Mouse (Mus musculus) adipocyte (in vitro differentiated cells): Measurements from ENCODE around the gene Atl2.

Experiments
- DNase-seq: peaks from one replicate; pipeline ENCODE4 v3.0.0-alpha.2; 2016; ENCODE audit warnings: low spot score

Atl2 gene

DNA sequence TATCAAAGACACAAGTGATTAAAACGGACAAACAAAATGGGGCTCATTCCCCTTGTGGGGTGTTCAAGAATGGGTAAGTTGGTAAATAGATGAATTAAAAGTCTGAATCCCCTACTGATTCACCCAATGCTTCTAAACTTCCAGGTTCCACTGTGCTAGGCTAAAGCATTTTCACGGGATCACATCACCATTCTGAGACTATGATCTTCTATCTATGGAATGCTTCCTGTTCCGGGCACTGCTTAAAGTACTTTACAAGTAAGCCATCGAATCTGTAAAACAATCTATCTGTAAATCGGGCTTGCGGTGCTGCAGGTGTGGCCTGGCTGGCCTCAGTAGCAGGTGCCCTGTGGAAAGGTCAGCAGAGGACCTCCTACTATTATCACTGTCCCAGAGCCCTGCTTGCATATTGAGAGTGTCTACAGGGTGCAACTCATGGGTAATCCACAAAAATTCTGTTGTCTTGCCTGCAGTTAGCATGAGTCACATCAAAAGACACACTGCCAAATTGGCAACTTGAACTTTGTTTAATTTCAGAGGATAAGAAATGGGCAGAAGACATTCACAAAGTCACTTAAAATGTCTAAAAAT, 2.3 kb upstream of the Atl2 start:
- no peak for DNase-seq

DNA sequence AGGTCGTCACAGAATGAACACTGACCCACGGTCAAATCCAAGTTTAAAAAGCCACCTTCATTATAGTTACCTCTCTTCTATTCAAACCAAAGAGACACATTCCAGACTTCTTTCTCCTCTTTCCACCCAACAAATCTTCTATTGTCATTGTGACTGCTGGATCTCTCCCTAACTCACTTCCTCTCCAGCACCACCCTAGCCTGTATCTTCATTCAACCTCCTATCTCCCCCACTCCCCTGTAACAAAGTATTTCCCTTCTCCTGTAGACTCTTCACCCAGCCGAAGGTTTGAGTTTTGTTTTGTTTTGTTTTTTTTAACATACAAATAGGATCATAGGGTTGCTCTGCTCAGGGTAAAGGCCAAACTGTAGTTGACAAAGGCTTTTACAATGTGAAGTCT, 1.7 kb upstream of the Atl2 start:
- DNase-seq = no peak

DNA sequence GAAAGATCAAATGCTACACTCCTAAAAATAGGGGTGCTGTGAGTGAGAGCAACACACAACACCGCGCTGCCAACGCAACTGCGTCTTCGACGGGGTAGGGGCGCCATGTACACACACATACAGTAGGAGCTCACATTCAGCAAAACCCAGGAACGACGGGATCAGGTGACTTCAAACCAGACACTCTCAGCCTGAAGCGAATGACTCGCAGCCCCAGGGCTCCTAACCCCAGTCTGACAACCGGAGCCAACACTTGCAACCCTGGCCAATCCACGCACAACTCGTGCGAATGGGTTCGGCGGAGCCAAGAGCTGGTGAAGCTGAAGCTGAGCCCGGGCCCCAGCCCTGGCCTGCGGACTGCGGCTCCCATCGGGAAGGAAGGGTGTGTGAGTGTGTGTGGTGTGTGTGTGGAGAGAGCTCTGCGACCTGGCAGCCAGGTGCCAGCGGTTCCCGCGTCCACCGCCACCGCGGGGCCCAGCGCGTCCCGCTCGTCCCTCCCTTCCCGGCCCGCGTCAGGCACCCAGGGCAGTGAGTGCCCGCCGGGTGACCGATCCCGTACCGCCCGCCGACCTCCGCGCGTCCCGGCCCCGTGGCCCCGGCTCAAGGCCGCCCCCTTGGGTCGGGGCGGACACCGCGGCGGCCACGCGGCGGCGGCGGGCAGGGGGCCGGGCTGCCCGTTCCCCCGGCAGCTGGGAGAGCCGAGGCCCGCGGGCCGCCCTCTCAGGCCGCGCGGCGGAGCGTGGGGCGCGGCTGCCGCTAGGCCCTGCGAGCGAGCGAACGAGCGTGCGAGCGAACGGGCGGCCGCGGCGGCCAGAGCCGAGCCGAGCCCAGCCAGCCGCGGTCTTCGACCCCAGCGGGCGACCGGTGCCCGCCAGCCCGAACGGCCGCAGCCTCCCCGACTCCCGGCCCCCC, 696 bp downstream of the Atl2 start:
- DNase-seq = peak; percentile 82

DNA sequence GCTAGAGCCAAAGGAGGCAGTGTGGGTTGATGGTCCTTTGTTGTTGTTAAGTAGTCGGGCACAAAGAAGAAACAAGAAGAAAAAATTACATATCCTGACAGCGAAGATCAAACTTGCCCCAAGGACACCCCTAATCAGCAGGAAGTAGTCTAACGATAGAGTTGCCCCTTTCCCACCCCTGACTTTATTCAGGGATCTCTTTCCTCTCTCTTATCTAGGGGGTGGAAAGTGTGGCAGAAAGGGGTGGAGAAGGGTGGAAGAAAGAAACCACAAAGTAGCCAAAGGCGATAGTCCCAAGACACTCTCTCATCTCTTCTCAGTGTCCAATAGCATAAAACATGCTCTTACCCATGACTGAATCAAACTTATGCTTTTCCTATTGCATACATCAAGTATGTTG, 1.9 kb downstream of the Atl2 start:
- no peak for DNase-seq

DNA sequence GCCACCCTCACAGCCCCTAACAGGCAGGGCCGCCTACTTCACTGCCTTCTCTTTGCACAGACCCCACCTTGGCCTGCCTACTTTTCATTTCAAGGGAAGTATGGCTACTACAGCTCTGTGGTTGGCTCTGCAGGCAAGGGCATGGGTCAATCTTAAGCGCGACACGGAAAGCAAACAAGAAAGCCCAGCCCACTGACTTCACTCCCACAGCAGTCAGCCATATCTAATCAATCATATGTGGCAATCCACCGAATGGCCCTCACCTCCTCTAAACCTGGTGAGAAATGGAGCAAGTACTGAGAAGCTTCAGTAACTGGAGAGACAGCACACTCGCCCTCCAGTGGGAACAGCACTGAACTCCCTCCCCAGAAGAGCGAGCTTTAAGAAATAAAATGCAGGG, 4.0 kb downstream of the Atl2 start:
- peak; percentile 41 for DNase-seq

DNA sequence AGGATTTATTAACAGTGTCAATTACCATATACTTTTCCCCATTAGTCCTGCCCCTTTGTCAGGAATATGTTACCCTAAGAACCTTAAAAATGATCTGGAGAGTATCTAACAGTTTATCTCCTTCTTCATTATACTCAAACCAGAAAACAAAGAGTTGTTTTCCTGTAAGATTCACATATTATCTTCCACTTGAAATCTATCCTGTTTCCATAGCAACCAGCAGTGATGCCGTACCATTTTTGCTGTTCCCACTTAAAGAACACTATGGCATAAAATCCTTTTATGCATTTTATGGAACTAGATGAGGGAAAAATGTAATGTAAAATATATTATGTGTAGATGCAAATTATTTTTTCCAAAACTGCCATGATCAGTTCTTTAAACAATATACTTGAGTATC, 8.0 kb downstream of the Atl2 start:
- no peak for DNase-seq

DNA sequence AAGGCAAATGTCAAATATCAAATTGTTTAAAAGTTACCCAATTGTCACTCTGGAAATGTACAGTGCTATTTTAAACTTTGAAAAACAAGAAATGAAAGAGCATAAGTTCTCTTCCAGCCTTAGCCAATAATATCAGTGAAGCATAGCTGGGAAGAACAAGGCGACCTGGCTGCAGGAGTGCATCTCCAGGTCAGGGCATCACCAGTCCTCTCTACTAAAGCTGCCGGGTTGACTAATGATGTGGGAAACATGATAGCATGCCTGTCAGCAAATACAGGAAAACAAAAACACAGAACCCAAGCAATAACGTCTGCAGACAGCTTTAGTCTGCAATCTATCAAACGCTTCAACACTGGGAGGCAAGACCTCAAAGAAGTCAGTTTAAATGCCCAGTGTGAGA, 12.7 kb downstream of the Atl2 start:
- peak; percentile 34 for DNase-seq

DNA sequence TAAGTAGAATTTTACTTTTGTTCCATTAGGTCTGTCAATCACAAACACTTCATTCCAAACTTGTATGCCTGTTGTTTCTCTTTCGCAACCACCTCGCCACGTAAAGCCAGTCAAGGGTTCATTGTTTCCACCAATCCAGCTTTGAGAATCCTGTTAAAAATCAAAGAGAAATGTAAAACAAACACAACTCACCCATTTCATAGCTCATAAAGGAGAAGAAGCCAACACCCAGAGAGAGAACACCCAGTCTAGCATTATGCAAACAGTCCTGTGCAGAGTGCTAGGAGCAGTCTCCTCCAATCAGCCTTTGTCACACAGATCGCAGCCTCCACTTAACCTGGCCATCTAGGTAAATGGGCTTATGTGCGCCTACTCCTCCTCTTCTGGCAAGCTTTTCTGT, 30.9 kb downstream of the Atl2 start:
- DNase-seq = no peak

DNA sequence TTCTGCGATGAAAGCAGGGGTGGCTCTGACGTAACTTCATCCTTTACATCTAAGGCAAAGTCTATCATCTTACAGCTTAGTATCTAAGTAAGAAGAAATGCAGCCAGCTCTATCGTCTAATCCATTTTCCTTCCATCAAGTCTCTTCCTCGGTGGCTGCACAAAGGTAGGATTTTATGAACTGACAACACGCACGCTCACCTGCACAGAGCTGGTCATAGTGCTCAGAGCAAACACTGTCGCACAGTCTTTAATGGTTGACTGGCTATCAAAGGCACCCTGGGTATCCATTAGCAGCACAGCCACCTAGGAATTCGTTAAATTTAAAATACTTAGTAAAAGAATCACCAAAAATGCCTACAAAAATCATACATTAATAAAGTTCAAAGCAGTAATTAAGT, 31.4 kb downstream of the Atl2 start:
- DNase-seq = no peak

DNA sequence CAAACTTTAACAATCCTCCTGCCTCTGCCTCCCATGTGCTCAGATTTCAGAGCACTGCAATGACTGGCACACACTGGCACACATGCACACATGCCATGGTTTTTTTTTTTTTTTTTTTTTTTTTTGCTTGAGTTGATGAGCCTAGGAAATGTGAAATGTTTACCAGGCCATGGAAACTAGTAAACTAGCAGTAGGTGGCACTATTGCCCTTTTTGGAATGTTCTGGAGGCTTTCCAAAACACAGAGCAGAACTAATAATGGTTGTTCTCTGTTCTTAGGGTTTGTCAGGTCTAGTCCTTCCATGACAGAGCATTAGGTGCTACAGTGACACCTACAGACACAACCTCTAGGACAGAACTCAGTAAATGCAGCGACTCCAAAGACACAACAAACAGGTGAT, 33.9 kb downstream of the Atl2 start:
- peak; percentile 88 for DNase-seq

DNA sequence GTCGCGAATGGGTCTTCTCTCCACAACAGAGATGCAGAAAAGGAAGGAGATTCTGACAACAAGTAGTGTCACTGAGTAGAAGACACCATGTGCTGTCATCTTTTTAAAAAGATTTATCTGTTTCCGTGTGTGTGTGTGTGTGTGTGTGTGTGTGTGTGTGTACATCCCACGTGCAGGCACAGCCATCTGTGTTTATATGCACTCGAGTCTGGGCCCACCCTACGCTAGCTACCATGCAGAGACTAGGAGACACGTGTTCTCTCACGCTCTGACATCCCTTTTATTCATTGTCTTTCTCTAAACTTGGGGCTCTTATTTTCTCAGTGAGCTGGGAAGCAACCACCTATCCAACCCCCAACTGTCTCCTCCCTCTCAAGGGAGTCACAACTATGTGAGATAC, 40.4 kb downstream of the Atl2 start:
- DNase-seq = no peak

DNA sequence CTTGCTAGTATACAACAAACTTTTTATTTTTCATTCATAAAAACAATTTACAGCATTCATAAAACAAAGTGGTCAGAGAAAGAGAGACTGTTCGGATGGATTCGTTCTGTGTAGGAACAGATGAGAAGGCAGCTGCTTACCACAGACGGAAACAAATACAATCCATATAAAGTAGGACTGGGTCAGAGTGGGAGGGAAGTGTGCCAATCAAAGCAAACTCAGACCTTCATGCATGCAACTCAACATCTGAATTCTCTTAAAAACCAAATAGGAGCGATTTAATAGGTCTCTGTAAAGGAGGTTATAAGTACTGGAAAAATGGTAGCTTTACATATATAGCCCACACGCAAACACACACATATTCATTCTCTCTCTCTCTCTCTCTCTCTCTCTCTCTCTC, 47.5 kb downstream of the Atl2 start:
- DNase-seq = peak; percentile 67

DNA sequence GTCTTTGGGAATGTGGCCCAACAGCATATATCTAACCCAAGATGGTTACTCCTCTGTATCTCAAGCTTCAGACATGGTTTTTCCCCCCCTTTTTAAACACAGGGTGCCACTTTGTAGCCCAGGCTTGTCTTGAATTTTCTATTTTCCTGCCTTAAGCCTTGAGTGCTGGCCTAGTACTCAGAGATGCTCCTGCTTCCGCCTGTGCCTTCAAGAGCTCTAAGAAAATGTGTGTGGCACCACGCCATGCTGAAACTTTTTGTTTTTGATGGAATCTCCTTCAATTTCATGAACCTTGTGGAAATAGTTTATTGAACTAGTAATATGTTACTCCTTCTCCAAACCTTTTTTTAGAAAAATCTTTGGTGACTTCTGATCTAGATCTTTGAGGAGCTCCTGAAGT, 49.7 kb downstream of the Atl2 start:
- no peak for DNase-seq

DNA sequence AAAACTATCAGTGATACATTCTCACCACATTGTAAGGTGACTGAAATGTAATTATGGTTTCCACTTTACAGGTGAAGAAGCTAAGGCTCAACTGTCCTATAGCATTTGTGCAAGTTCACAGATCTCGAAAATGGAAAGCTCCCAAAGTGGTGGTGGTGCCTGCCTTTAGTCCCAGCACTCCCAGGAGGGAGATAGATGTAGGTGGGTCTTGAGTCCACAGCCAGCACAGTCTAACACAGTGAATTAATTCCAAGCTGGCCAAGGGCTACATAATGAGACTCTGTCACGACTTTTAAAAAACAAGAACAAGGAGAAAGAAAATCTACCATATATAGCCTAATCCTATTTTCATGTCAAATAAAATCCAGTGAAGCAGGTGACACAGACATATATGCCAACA, 50.2 kb downstream of the Atl2 start:
- no peak for DNase-seq

DNA sequence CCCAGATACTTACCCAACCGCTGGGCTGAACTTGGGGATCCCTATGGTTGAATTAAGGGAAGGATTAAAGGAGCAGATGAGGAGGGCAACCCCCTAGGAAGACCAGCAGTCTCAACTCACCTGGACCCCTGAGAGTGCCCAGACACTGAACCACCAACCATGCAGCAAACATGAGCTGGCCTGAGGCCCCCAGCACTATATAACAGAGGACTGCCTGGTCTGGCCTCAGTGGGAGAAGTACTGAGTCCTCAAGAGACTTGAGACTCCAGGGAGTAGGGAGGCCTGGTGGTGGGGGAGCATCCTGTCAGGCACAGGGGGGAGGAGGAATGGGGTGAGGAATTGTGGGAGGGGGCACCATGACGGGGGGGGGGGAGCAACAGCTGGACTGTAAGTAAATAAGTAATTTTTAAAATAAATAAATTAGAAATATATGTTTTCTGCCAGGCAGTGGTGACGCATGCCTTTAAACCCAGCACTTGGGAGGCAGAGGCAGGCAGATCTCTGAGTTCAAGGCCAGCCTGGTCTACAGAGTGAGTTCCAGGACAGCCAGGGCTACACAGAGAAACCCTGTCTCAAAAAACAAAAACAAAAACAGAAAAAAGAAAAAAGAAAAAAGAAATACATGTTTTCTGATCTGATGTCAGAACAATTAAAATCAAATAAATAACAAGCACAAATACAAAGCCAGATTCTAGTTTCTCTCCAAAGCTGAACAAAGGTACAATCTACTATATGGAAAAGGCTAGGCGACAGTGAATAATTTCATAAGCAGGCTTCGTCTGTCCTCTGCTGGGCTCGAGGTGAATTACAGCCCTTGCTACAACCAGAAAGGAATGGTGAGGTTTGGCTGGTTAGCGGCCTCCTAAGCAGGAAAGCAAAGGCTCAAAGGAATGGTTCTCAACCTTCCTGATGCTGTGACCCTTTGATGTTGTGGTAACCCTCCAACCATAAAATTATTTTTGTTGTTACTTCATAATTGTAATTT, 55.4 kb downstream of the Atl2 start:
- peak; percentile 91 for DNase-seq

DNA sequence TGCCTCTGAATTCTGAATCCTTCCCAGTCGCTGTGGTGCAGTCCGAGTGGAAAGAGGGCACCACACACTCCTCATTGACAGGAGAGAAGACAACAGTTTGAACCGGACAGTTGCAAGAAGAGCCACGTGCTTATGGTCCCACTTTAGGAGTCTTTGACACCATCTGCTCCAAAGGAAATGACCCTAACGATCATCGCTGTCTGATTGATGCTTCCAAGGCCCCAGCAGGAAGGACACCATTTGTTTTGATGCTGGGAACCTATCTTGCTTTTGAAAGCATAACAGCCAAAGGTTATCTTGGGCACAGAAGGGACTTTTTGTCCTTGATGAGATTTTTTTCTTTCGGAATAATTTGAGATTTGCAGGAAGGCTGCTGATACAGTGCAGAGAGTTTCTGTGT, 58.9 kb downstream of the Atl2 start:
- DNase-seq = no peak

DNA sequence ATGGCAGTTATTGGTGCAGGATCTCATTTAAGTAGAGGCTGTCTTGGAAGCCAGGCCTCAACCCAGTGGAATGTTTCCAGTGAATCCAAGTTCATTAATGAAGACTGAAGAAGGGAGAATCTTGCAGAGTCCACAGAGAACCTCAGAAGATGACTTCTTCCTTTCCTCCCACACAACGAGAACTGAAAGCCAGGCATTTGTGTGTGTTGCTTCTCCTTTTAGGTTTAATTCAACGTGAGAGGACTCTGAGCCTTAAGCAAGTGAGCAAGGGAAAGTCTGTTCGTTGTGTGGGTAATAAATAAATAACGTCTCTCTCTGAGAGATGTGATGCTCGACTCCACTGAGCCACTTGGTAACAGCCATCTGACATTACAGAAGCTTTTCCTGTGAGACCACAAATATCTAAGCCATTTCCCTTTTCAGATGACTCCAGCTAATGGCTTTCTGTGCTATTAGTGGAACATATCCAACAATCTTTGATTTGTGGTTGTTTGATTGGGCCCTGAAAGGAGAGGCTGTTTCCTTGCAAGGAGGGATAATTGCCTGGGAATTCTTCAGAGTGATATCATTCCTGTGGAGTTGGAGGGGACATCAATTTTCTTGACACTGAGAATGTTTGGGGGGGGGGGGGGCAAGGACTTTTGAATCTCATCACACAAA, 60.1 kb downstream of the Atl2 start:
- DNase-seq = peak; percentile 35

DNA sequence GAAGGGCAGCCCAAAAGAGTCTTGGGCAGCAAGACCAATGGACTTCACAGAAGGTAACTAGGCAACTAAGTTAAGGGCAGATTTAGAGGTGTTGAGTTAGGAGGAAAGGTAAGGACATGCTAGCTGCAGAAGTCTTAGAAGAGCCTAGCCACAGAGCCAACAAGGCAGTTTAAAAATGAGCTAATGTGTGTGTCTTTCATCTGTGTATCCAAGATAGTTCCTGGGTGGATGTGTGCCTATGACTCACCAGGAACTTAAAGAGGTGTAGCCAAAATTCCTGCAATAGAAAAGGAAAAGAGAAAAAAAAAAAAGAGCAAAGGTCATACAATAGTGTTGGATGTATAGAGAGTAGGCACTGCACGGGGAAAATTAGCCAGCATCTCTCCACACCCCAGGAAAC, 63.6 kb downstream of the Atl2 start:
- no peak for DNase-seq

DNA sequence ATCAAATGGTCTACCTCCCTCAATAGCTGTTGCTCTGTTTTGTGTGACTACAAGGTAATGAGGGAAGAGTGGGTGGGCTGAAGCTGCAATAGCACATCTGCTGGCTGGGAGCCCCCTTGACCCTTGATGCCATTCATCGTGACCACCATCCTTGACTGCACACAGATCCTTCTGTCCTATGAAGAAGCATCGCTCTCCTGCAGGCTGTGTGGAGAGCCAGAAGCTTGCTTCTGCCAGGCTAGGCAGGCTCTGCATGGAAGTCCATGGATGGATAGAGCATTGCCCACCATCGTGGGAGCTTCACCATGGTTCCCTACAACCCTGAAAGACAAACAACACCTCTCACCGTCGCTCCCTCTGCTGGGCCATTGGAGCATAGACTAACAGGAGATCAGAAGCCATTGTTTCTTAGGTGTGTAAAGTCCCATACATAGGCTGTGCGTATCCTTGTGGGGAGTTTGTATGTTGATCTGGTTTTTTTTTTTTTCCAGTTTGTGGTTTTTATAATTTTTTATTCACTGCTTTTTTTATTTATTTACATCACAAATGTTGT, 69.4 kb downstream of the Atl2 start:
- no peak for DNase-seq

DNA sequence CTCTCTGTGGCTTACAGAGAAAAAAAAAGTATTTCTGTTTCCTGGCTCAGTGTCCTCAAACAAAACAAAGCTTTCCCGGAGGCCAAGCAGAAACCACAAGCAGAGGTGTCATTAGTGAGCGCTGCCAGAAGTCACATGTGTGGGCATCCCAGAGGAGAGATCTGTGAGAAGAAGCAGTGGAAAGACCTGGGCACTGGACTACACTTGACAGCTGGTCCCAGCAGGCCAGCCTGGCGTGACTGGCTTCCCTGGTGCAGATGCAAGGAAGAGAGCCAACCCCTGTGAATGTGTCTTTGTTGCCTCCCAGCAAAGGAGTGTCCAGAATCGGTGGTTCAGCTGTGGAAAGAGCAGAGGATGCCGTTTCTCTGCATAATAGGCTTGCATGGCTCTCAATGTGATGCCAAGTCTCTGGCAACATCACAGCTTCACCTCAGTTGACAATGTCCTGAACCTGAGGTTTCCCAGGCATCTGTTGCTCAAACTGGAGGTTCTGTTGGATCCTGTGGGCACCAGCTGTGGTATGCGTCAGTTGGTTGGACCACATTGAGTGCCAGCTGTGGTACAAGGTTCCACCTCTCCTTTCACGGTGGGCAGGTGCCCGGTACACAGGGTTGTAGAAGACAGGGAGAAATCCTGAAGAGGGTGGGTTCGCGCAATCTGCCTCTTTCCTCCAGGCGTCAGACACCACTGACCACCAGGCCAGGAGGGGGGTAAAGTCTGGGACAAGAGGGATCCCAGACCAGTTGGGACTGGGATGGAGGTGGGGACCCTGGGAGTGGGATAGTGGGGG, 70.5 kb downstream of the Atl2 start:
- DNase-seq = peak; percentile 90

DNA sequence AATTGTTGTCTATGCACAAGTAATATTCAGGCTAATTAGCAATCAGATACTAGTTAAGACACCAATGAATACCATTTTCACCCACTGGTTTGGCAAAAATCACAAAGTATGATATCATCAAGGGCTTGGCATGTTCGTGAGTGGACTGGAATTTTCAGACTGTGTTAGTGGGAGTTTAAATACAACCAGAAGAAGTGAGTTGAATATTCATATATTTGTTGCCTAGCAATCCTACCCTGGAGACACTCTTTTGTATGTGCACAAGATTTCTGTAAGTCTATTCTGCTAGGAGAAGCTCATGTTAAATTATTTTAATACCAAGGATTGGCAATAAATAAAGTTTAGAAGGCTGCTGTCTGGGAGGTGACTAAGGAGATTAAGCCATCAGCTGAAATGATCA, 71.5 kb downstream of the Atl2 start:
- DNase-seq = no peak
